Mouse (Mus musculus) hindbrain, embryonic 11.5 days (tissue): ENCODE results near the gene Mapkapk3. TPM values are rescaled to one million over a fixed set of nuclear protein-coding genes. Genes with fewer than 3 reads are reported as not detected.

ENCODE experiments used
- ATAC-seq: fragments of 200-750 bp; cut with Nextera tagmentation; 2 replicates; pipeline ENCODE4 v1.8.0; 2017; ENCODE audit warnings: mild to moderate bottlenecking, moderate TSS enrichment, moderate library complexity; ENCODE audit not compliant: low FRiP score
- DNase-seq: peaks from one replicate; pipeline ENCODE4 v3.0.0-alpha.2; 2015; ENCODE audit warnings: low spot score
- H3K27ac ChIP-seq: fragments of 300-500 bp; sonication (generic); 2 replicates; pipeline ENCODE4 v1.5.1; 2014; ENCODE audit warnings: mild to moderate bottlenecking, low read depth, low read length
- H3K27me3 ChIP-seq: fragments of 300-500 bp; sonication (generic); 2 replicates; pipeline ENCODE4 v1.6.1; 2014; ENCODE audit warnings: mild to moderate bottlenecking, low read length, moderate library complexity, mixed read lengths; ENCODE audit not compliant: control insufficient read depth, insufficient read depth
- H3K36me3 ChIP-seq: fragments of 300-500 bp; sonication (generic); 2 replicates; pipeline ENCODE4 v1.6.1; 2014; ENCODE audit warnings: mild to moderate bottlenecking, low read length, moderate library complexity, mixed read lengths; ENCODE audit not compliant: control insufficient read depth, insufficient read depth
- H3K4me1 ChIP-seq: fragments of 300-500 bp; sonication (generic); replicated peaks from 2 replicates; pipeline ENCODE4 v1.6.1; 2014; ENCODE audit warnings: low read length, mixed read lengths; ENCODE audit not compliant: control insufficient read depth, insufficient read depth
- H3K4me2 ChIP-seq: fragments of 300-500 bp; sonication (generic); replicated peaks from 2 replicates; pipeline ENCODE4 v1.6.1; 2014; ENCODE audit warnings: mild to moderate bottlenecking, low read depth, low read length
- H3K4me3 ChIP-seq: fragments of 300-500 bp; sonication (generic); 2 replicates; pipeline ENCODE4 v1.5.1; 2014; ENCODE audit warnings: low read depth, low read length
- H3K9ac ChIP-seq: fragments of 300-500 bp; sonication (generic); 2 replicates; pipeline ENCODE4 v1.6.1; 2014; ENCODE audit warnings: low read depth, low read length
- H3K9me3 ChIP-seq: fragments of 300-500 bp; sonication (generic); 2 replicates; pipeline ENCODE4 v1.6.1; 2016; ENCODE audit warnings: low read length; ENCODE audit not compliant: control insufficient read depth
- WGBS: fragments of 180-500 bp; shearing (Covaris S2); extraction: QIAGEN DNeasy Blood & Tissue Kit; methylation state at CpG from one replicate; pipeline ENCODE4 v1.1.7; 2014; 5-methylcytosine and 5-hydroxymethylcytosine counted together
- polyA plus RNA-seq: library from polyadenylated mRNA; unstranded; fragments of >200 nt; fragmentation: Nextera tagmentation; extraction: Ambion mirVana; gene quantifications from 2 replicates; pipeline ENCODE4 v1.2.1, GENCODE M21; 2014

The Mapkapk3 gene
- polyA plus RNA-seq, 1 experiment from 2014 or later, result 3.4 TPM

GRCm38 (mm10) chr9:107278527-107279377 lies 10.9 kb downstream of the Mapkapk3 start:
- H3K9me3 ChIP-seq, result no peaks in the 10 kb centered on the region
- H3K4me3 ChIP-seq, result no peak overlapping the region
- no peak overlapping the region for H3K9ac ChIP-seq
- ATAC-seq (no peak), DNase-seq (no peak)
- H3K4me2 ChIP-seq, result no peak overlapping the region
- no peaks in the 10 kb centered on the region for H3K36me3 ChIP-seq
- no peak overlapping the region for H3K27ac ChIP-seq
- 58% methylated on average over 8 of the region's 8 CpGs for WGBS
- H3K27me3 ChIP-seq, result no peaks in the 10 kb centered on the region
- no peaks in the 10 kb centered on the region for H3K4me1 ChIP-seq

- Histone ChIP-seq H3K36me3 (no peaks in the 10 kb centered on the region), H3K9me3 (no peaks in the 10 kb centered on the region), H3K4me2 (no peak overlapping the region), H3K4me3 (no peak overlapping the region), H3K9ac (no peak overlapping the region), H3K4me1 (no peaks in the 10 kb centered on the region), H3K27ac (no peak overlapping the region), H3K27me3 (no peaks in the 10 kb centered on the region)
- ATAC-seq (no peak), DNase-seq (no peak)
- WGBS, result 43% methylated on average over 4 of the region's 4 CpGs
These were observed 11.6 kb downstream of the Mapkapk3 start for GRCm38 (mm10) chr9:107278126-107278525.

- H3K4me3 ChIP-seq, result no peak overlapping the region
- H3K4me1 ChIP-seq, result no peaks in the 10 kb centered on the region
- DNase-seq (no peak), ATAC-seq (no peak)
- H3K4me2 ChIP-seq, result no peak overlapping the region
- no peaks in the 10 kb centered on the region for H3K27me3 ChIP-seq
- H3K27ac ChIP-seq, result no peak overlapping the region
- H3K9me3 ChIP-seq, result no peaks in the 10 kb centered on the region
- no peak overlapping the region for H3K9ac ChIP-seq
- WGBS, result 77% methylated on average over 7 of the region's 7 CpGs
- no peaks in the 10 kb centered on the region for H3K36me3 ChIP-seq
These were observed 12.1 kb downstream of the Mapkapk3 start for GRCm38 (mm10) chr9:107277603-107278002.

GRCm38 (mm10) chr9:107275710-107276109 lies 14.0 kb downstream of the Mapkapk3 start:
- Histone ChIP-seq H3K9ac (no peak overlapping the region), H3K36me3 (no peaks in the 10 kb centered on the region), H3K9me3 (no peaks in the 10 kb centered on the region), H3K4me1 (no peaks in the 10 kb centered on the region), H3K27me3 (no peaks in the 10 kb centered on the region), H3K4me2 (no peak overlapping the region), H3K27ac (no peak overlapping the region), H3K4me3 (no peak overlapping the region)
- WGBS, result 85% methylated on average over 5 of the region's 5 CpGs
- no peak for DNase-seq
- no peak for ATAC-seq

- Histone ChIP-seq H3K27ac (no peak overlapping the region), H3K4me3 (no peak overlapping the region), H3K36me3 (no peaks in the 10 kb centered on the region), H3K4me2 (no peak overlapping the region), H3K9me3 (no peaks in the 10 kb centered on the region), H3K9ac (no peak overlapping the region), H3K4me1 (no peaks in the 10 kb centered on the region), H3K27me3 (no peaks in the 10 kb centered on the region)
- no peak for ATAC-seq
- no peak for DNase-seq
- 90% methylated on average over 6 of the region's 6 CpGs for WGBS
These were observed 14.9 kb downstream of the Mapkapk3 start for GRCm38 (mm10) chr9:107274751-107275150.

GRCm38 (mm10) chr9:107273184-107273583 lies 16.5 kb downstream of the Mapkapk3 start:
- ATAC-seq (no peak), DNase-seq (no peak)
- Histone ChIP-seq H3K4me3 (no peak overlapping the region), H3K36me3 (no peaks in the 10 kb centered on the region), H3K9me3 (no peaks in the 10 kb centered on the region), H3K27ac (no peak overlapping the region), H3K4me1 (no peaks in the 10 kb centered on the region), H3K4me2 (no peak overlapping the region), H3K9ac (no peak overlapping the region), H3K27me3 (no peaks in the 10 kb centered on the region)
- 74% methylated on average over 10 of the region's 10 CpGs for WGBS

- DNase-seq (no peak), ATAC-seq (no peak)
- Histone ChIP-seq H3K4me1 (no peaks in the 10 kb centered on the region), H3K9me3 (no peaks in the 10 kb centered on the region), H3K27ac (no peak overlapping the region), H3K4me2 (no peak overlapping the region), H3K9ac (no peak overlapping the region), H3K4me3 (no peak overlapping the region), H3K27me3 (no peaks in the 10 kb centered on the region), H3K36me3 (no peaks in the 10 kb centered on the region)
- WGBS, result 80% methylated on average over 4 of the region's 4 CpGs
These were observed 17.4 kb downstream of the Mapkapk3 start for GRCm38 (mm10) chr9:107272284-107272683.

- H3K4me2 ChIP-seq, result no peak overlapping the region
- no peak overlapping the region for H3K9ac ChIP-seq
- no peaks in the 10 kb centered on the region for H3K4me1 ChIP-seq
- H3K27me3 ChIP-seq, result no peaks in the 10 kb centered on the region
- 78% methylated on average over 7 of the region's 7 CpGs for WGBS
- ATAC-seq (no peak), DNase-seq (no peak)
- no peaks in the 10 kb centered on the region for H3K9me3 ChIP-seq
- no peaks in the 10 kb centered on the region for H3K36me3 ChIP-seq
- no peak overlapping the region for H3K4me3 ChIP-seq
- no peak overlapping the region for H3K27ac ChIP-seq
These were observed 18.3 kb downstream of the Mapkapk3 start for GRCm38 (mm10) chr9:107271177-107271938.
